35 mouse cellular contexts compared by ENCODE assay signal in the genomic region with DNA sequence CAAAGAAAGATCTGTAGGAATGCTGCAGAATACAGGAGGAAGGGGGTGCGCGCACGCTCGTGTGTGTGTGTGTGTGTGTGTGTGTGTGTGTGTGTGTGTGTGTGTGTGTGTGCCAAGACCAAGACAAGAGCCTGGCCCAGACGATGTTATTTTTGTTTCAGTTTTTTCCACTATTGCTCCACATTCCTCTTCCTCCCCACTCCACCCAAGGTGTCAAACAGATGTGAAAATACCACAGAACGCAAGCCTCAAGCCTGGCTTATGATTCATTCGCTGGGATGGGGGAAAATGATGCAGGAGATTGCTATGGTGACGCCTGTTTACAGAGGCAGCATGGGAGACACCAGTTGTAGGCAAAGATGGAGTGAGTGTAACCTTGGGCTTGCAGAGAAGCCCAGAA. TPM values are rescaled to one million over a fixed set of nuclear protein-coding genes. Genes with fewer than 3 reads are reported as not detected.
DNase-seq lines count a peak whose midpoint lies in the region; ATAC-seq lines count a peak whose summit lies in the region.
"Had no signal": no experiment of that assay in that cellular context is flagged by ENCODE, and none has a peak within 500 bp of the region (broad histone marks: within the 10 kb centered on the region; RNA-seq: fewer than 3 reads in every experiment).

No protein-coding gene starts in this region.

- H3K27ac ChIP-seq in embryonic facial prominence, embryonic 14.5 days (replicated peaks; ENCODE audit: low read depth, low read length), result no peak overlapping the region
- H3K27ac ChIP-seq in embryonic facial prominence, embryonic 10.5 days (replicated peaks), result no peak overlapping the region
- H3K27ac ChIP-seq in limb, embryonic 12.5 days, result 0 out of 2 replicates have a peak overlapping the region, but pooled peaks have one; percentile 7
- no peak overlapping the region for H3K27ac ChIP-seq in limb, embryonic 10.5 days
- H3K27ac ChIP-seq: embryonic facial prominence, embryonic 12.5 days; forebrain, embryonic 12.5 days; gastrocnemius, adult 2 months; heart, adult 2 months; hindbrain, embryonic 10.5 days; hindbrain, embryonic 15.5 days; left cerebral cortex, adult 2 months; liver, embryonic 14.5 days; midbrain, embryonic 10.5 days; neural tube, embryonic 12.5 days had no signal

- H3K27me3 ChIP-seq in embryonic facial prominence, embryonic 14.5 days (replicated peaks; ENCODE audit: control insufficient read depth, insufficient read depth, low read length), result no peaks in the 10 kb centered on the region
- H3K27me3 ChIP-seq in embryonic facial prominence, embryonic 10.5 days (replicated peaks; ENCODE audit: low read depth, poor library complexity, severe bottlenecking), result no peaks in the 10 kb centered on the region
- H3K27me3 ChIP-seq in limb, embryonic 12.5 days, result no peaks in the 10 kb centered on the region
- no peaks in the 10 kb centered on the region for H3K27me3 ChIP-seq in limb, embryonic 10.5 days (ENCODE audit: low read depth, poor library complexity, severe bottlenecking)
- H3K27me3 ChIP-seq: embryonic facial prominence, embryonic 12.5 days; forebrain, embryonic 12.5 days; heart, embryonic 12.5 days; hindbrain, embryonic 15.5 days; neural tube, embryonic 12.5 days had no signal

- peaks cover 5% of the 10 kb centered on the region for H3K4me1 ChIP-seq in embryonic facial prominence, embryonic 14.5 days (ENCODE audit: control insufficient read depth, insufficient read depth, low read length)
- H3K4me1 ChIP-seq in embryonic facial prominence, embryonic 10.5 days, result peaks cover 19% of the 10 kb centered on the region
- H3K4me1 ChIP-seq in limb, embryonic 12.5 days (replicated peaks), result peaks cover 15% of the 10 kb centered on the region
- peaks cover 25% of the 10 kb centered on the region for H3K4me1 ChIP-seq in limb, embryonic 10.5 days
- H3K4me1 ChIP-seq: hindbrain, embryonic 15.5 days; neural tube, embryonic 12.5 days had no signal

- ATAC-seq in embryonic facial prominence, embryonic 14.5 days (ENCODE audit: low read depth), result peak; percentile 33; the same call in 1 of the 2 replicates
- no peak for ATAC-seq in limb, embryonic 12.5 days (ENCODE audit: insufficient number of reproducible peaks, insufficient read depth, low FRiP score, low TSS enrichment, low read depth)
- ATAC-seq: forebrain, postnatal 0 days; inflammation-experienced regulatory T-cells, adult 6 months; midbrain, embryonic 16.5 days; Patski had no signal

- 47% methylated on average over 4 of the region's 8 CpGs for WGBS in embryonic facial prominence, embryonic 14.5 days
- WGBS in embryonic facial prominence, embryonic 10.5 days, result 93% methylated on average over 8 of the region's 8 CpGs
- WGBS in limb, embryonic 12.5 days, result 57% methylated on average over 8 of the region's 8 CpGs
- 90% methylated on average over 8 of the region's 8 CpGs for WGBS in limb, embryonic 10.5 days

- H3K9me3 ChIP-seq in embryonic facial prominence, embryonic 14.5 days (ENCODE audit: control insufficient read depth, low read length), result no peaks in the 10 kb centered on the region
- no peaks in the 10 kb centered on the region; the same call in 1 of the 2 replicates for H3K9me3 ChIP-seq in embryonic facial prominence, embryonic 10.5 days
- no peaks in the 10 kb centered on the region for H3K9me3 ChIP-seq in limb, embryonic 12.5 days
- no peaks in the 10 kb centered on the region for H3K9me3 ChIP-seq in limb, embryonic 10.5 days (replicated peaks)
- H3K9me3 ChIP-seq: embryonic facial prominence, embryonic 12.5 days; forebrain, embryonic 12.5 days; heart, embryonic 12.5 days; hindbrain, embryonic 10.5 days; hindbrain, embryonic 15.5 days; midbrain, embryonic 10.5 days; neural tube, embryonic 12.5 days had no signal

- H3K4me3 ChIP-seq in embryonic facial prominence, embryonic 14.5 days (ENCODE audit: low read depth, low read length), result no peak overlapping the region
- no peak overlapping the region for H3K4me3 ChIP-seq in embryonic facial prominence, embryonic 10.5 days
- no peak overlapping the region for H3K4me3 ChIP-seq in limb, embryonic 12.5 days (replicated peaks)
- no peak overlapping the region for H3K4me3 ChIP-seq in limb, embryonic 10.5 days
- H3K4me3 ChIP-seq: embryonic facial prominence, embryonic 12.5 days; erythroblast, embryonic 14.5 days; forebrain, embryonic 12.5 days; gastrocnemius, adult 2 months; heart, adult 2 months; heart, embryonic 12.5 days; hindbrain, embryonic 10.5 days; hindbrain, embryonic 15.5 days; left cerebral cortex, adult 2 months; midbrain, embryonic 10.5 days; myocyte; neural tube, embryonic 12.5 days had no signal

- H3K9ac ChIP-seq in embryonic facial prominence, embryonic 14.5 days (ENCODE audit: low read depth, low read length), result no peak overlapping the region
- no peak overlapping the region for H3K9ac ChIP-seq in limb, embryonic 12.5 days (replicated peaks)
- H3K9ac ChIP-seq: embryonic facial prominence, embryonic 12.5 days; forebrain, embryonic 12.5 days; forebrain, postnatal 0 days; heart, embryonic 12.5 days; hindbrain, embryonic 15.5 days; liver, embryonic 14.5 days; lung, embryonic 14.5 days; neural tube, embryonic 12.5 days had no signal

- H3K36me3 ChIP-seq in embryonic facial prominence, embryonic 14.5 days (ENCODE audit: control insufficient read depth, insufficient read depth, low read length), result peaks cover 8% of the 10 kb centered on the region; the same call in 1 of the 2 replicates
- peaks cover 7% of the 10 kb centered on the region; the same call in 1 of the 2 replicates for H3K36me3 ChIP-seq in embryonic facial prominence, embryonic 10.5 days (replicated peaks)
- H3K36me3 ChIP-seq in limb, embryonic 12.5 days, result peaks cover 10% of the 10 kb centered on the region
- H3K36me3 ChIP-seq in limb, embryonic 10.5 days, result peaks cover 25% of the 10 kb centered on the region
- H3K36me3 ChIP-seq: forebrain, embryonic 12.5 days; G1E; hindbrain, embryonic 15.5 days; midbrain, embryonic 10.5 days; neural tube, embryonic 12.5 days had no signal

- H3K4me2 ChIP-seq in embryonic facial prominence, embryonic 14.5 days (ENCODE audit: low read depth, low read length), result no peak overlapping the region
- no peak overlapping the region for H3K4me2 ChIP-seq in limb, embryonic 12.5 days
- H3K4me2 ChIP-seq: embryonic facial prominence, embryonic 12.5 days; forebrain, embryonic 12.5 days; heart, embryonic 12.5 days; hindbrain, embryonic 15.5 days; lung, embryonic 14.5 days; neural tube, embryonic 12.5 days had no signal

- DNase-seq in embryonic facial prominence, embryonic 14.5 days (ENCODE audit: low spot score), result peak; percentile 60
- no peak for DNase-seq in embryonic facial prominence, embryonic 10.5 days (ENCODE audit: low spot score)
- no peak for DNase-seq in limb, embryonic 10.5 days (ENCODE audit: low spot score)
- peak; percentile 38 for DNase-seq in right cerebral cortex, postnatal 25 days
- no peak for DNase-seq in right cerebral cortex, postnatal 14 days
- no peak for DNase-seq in thymus, postnatal 0 days (ENCODE audit: low spot score)
- DNase-seq in spleen, postnatal 36 days (ENCODE audit: low spot score in 2 of 2), result no peak
- DNase-seq: adrenal gland, postnatal 10 days; cerebellum, adult 11 months; cerebellum, adult 9-10 months; cerebellum, postnatal 36 days; forebrain, postnatal 0 days; gastrocnemius, adult 2 months; gastrocnemius, postnatal 36 days; heart, adult 2 months; kidney, adult 11 months; kidney, postnatal 14 days; lung, embryonic 14.5 days; thymus, postnatal 36 days had no signal

RNA-seq across cellular contexts. Expression of a gene that starts 46.2 kb away (rescaled TPM):
- polyA plus RNA-seq in embryonic facial prominence, embryonic 14.5 days (2014; fragmentation: Nextera tagmentation; extraction: Ambion mirVana), result 23.3 and 24.1 TPM in 2 replicates
- 12.6 and 23.6 TPM in 2 replicates for polyA plus RNA-seq in embryonic facial prominence, embryonic 10.5 days (2016; fragmentation: Nextera tagmentation; extraction: Ambion mirVana)
- polyA plus RNA-seq in limb, embryonic 12.5 days (2016; fragmentation: Nextera tagmentation; extraction: Ambion mirVana), result 29.7 and 32.1 TPM in 2 replicates
- 20.2 and 21.9 TPM in 2 replicates for polyA plus RNA-seq in limb, embryonic 10.5 days (2016; fragmentation: Nextera tagmentation; extraction: Ambion mirVana)
- polyA plus RNA-seq in thymus, postnatal 0 days (2015; fragmentation: Nextera tagmentation; extraction: Ambion mirVana), result 1.5 and 2.1 TPM in 2 replicates
- polyA plus RNA-seq: erythroblast, embryonic 14.5 days; G1E; inflammation-experienced regulatory T-cells, adult 6 months; myocyte had no signal

Comparison
In these comparisons a context has a peak if more than half of its experiments do, and no peak if none do; other contexts are left out.
1. DNase-seq: peak in embryonic facial prominence, embryonic 14.5 days (single experiment) and right cerebral cortex, postnatal 25 days (single experiment); none in embryonic facial prominence, embryonic 10.5 days (single experiment), limb, embryonic 10.5 days (single experiment), right cerebral cortex, postnatal 14 days (single experiment), thymus, postnatal 0 days (single experiment) and spleen, postnatal 36 days (0 of 2).